Mouse (Mus musculus): ENCODE data around the gene Sox4. TPM values are rescaled to one million over a fixed set of nuclear protein-coding genes. Genes with fewer than 3 reads are reported as not detected.

Gene Sox4
- total RNA-seq, 2 experiments from 2014 or later, result 1.2 to 4.0 TPM

DNA sequence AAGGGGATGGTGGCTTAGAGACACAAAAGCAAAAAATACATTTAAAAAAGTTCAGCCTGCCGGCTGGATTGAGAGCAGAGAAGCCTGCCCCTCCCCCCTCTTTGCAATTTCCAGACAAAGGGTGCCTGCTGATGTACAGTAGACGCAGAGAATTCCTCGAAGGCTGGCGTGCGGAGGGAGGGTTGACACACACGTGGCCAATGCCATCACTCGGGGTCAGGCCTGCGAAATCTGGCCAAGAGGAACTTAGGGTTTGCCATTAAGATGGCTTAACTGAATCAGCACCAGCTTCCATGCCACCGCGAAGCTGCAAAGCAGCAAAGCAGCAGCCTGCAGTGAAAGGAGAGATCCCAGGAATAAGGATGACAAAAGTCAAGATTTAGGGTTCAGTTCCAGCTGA lies 5.0 kb downstream of the Sox4 start:
- ATAC-seq (replicated peaks; ENCODE audit: low FRiP score, poor library complexity, severe bottlenecking), result no peak

DNA sequence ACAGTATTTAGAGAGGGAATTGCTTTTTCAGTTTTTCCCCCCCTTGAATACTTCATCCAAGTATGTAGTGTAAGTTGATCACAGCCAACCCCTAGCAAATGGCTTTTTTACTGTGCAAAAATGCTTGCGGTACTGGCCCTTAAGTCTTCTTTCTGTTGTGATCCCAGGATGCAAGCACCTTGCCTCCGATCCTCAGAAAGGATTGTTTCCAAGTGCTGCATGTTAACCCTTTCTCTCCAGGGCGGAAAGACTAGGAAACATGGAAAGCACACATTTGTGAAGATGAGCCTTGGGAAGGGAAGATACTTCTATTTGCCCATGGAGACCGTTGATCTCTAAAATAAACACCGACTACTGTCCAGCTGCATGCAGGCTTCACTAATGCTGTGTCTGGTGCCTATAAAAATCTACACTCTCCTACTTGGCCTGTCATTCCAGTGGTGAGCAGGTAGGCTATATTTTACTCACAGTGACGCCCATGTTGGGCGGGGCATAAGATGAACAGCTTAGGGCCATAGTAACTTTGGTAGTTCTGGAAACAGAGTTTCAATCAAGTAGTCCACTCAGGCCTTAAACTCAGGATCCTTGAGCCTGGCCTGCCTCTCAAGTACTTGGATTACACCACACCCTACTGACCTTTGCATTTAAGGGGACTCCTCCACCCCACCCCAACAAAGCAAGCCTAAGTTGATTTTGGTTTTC lies 5.6 kb downstream of the Sox4 start:
- no peak for ATAC-seq (replicated peaks; ENCODE audit: low FRiP score, poor library complexity, severe bottlenecking)

DNA sequence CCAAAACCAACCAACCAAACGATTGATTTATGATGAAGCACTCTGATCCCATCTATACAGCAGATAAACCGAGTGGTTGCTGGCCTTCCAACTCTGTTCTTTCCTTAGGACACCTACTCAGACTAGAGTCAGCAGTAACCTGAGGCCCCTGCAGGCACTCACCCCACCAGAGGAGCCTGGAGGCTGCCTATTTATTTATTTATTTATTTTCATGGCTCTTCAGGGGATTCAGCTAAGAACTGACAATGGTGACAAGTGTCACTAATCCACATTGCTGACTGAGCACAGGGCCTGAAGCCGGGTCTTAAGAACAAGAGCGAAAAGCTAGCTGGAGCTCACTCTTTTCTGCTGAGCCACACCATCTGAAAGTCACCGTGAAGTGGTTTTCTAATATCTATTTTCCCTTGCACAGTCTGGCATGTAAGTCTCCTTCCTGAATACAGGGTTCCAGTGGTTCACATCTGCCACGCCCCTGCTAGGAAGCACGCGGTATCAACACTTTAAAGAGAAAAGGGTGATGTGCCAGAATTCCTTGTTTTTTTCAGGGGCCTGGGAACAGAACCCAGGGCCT lies 6.9 kb downstream of the Sox4 start:
- no peak for ATAC-seq (replicated peaks; ENCODE audit: low FRiP score, poor library complexity, severe bottlenecking)

DNA sequence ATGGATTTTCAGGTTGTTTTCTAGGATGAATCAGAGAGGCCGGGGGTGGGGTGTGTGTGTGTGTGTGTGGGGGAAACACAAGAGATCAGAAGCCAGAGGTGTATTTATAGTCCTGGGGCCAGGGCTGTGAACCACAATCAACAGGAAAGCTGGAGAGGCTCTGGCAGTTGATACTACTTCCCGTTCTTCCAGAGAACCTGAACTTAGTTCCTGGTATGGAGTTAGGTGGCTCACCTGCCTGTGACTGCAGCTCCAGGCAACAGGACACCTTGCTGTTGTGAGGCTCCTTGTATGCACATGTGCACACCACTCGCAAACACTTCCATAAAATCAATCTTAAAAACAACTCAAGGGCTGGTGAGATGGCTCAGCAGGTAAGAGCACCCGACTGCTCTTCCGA lies 7.8 kb downstream of the Sox4 start:
- no peak for ATAC-seq (replicated peaks; ENCODE audit: low FRiP score, poor library complexity, severe bottlenecking)

DNA sequence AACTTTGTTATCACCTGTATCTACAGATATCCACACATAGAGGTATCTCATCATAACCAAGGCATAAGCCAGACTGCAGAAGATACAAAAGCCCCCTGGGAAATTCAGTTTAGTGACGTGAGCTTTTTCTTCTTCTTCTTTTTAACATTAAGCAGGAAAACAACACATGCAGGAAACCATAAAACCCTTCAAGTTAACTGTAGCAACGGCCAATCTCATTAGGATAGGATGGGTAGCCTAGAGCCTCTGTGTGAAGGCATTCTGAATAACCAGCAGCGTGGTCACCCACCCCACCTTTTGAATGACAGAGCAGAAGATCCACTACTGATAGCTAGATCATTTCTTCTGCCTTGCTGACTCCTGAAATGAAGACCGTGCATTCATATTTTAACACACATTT lies 10.6 kb downstream of the Sox4 start:
- ATAC-seq (replicated peaks; ENCODE audit: low FRiP score, poor library complexity, severe bottlenecking), result no peak

DNA sequence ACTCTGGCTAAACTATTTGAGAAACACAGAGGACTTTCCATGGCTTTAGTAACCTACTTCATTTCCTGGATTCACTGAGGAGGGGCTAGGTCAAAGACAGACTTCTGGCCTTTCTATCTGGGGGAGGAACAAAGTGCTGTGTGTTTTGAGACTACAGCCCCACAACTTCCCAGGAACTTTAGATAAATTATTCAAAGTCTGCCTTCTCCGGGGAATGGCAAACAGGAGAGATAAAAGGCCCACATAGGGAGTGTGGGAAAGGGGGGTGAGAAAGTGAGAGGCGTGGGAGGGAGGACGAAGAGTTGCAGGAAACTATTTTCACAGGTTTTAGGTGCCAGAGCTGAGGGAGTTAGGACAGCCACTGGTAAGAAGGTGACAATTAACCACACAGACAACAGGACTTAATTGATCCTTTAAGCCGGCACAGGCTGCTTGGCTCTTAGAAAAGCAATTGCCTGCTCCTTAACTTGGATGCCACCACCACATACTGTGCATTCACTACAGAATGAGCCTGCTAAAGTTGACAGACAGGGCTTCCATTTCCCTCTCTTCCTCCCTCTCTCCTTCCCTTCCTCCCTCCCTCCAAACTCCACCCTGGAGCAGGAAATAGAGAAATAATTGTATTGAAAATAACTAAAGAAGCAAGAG lies 11.4 kb downstream of the Sox4 start:
- no peak for ATAC-seq (replicated peaks; ENCODE audit: low FRiP score, poor library complexity, severe bottlenecking)

DNA sequence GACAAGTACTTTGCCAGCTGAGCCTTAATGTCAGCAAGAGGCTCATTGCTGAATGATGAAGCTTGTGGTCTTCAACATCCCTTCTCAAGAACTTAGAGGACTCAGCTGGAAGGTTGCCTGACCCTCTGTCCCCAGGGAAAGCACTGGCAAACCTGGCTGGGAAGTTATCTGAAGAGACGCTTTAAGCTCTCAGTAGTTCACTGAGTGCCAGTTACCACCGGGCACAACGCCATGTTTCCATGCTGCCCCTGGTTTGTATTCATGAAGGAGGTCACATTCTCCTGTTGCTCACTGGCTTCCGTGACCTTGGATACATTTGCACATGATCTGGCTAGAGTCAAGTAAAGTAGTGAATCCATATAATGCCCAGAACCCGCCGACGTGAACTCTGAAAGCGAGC lies 20.1 kb downstream of the Sox4 start:
- no peak for ATAC-seq (replicated peaks; ENCODE audit: low FRiP score, poor library complexity, severe bottlenecking)

DNA sequence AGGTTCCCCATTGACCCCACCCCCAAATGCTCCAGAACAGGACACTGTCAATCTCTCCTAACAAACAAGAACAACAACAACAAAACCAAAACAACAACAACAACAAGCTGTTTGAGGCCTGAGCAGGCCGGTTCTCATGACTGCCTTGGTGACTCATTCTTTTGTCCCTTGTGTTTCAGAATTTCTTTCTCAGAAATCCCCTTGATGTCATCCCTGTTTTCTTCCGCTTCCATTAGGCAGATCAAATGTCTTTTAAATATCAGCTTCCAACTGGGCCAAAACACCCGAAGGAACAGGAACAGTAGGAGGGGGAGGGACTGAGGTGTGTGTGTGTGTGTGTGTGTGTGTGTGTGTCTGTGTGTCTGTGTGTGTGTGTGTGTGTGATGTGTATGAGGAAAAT lies 21.7 kb downstream of the Sox4 start:
- no peak for ATAC-seq (replicated peaks; ENCODE audit: low FRiP score, poor library complexity, severe bottlenecking)

DNA sequence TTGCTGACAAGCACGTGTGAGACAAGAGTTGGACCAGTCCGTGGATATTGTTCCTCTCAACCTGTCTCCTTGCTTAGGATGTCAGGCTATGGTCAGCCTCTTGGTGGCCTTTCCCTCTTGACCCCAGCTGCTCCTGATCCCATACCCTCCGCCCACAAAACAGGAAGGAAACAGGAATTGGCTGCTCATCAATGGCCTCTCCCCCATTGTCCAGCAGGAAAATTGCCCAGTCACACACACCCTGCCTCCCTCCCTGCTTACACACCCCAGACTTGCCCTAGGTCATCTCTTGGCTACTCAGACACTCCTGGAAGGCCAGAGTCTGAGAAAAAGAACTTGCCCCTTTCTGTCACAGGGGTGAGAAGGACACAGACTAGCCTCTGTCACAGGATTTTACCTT lies 22.2 kb downstream of the Sox4 start:
- ATAC-seq (replicated peaks; ENCODE audit: low FRiP score, poor library complexity, severe bottlenecking), result no peak

DNA sequence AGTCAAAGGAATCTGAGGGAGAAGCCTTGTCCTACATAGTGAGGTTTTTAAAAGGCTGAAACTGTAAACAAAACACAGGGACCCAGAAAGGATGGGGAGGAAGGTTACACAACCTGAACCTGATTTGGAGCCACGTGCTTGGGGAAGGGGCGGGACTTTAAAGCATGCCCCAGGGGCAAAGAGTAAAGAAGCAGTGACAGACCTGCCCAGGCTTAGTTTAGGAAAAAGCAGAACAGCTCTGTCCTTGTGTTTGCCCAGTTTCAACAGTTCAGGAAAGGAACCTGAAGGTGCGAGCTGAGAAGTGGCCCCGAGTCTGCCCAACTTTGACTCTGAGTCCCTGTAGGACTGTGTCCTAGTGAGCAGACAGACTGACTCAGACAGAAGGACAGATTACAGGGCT lies 23.1 kb downstream of the Sox4 start:
- no peak for ATAC-seq (replicated peaks; ENCODE audit: low FRiP score, poor library complexity, severe bottlenecking)

DNA sequence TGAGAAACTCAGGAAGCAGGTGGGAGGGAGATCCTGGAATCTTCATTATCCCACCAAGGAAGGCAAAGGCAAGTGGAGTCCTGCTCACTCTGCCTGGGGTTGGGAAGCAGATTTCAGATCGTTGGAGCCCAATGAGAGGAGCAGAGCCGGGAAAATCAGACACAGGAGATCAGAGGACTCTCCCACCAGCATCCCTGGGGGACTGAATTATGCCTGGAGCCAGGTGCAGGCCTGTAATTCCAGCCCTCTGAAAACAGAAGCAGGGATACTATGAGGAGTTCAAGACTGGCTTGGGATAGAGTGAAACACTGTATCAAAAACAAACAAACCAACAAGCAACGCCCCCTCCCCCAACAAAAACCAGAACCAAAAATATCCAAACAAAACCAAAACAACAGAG lies 23.6 kb downstream of the Sox4 start:
- ATAC-seq (replicated peaks; ENCODE audit: low FRiP score, poor library complexity, severe bottlenecking), result no peak

DNA sequence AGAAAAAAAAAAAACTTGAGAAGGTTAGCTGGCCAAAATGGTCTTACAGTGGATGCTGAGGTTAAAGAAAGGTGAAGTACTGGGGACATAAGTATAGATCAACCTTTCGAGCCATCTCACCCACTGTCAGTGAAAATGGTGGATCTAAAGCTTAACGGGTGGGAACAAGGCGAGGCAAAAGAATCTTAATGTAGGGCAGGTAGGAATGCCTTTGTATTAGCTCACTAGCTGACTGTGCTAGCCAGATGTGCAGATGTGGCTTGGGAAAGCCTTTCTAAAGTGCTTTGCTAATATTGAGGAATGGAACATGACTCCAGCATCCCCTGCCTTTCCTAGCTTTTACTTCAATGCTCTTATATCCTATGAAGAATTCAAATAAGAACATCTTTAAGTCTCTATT lies 30.4 kb downstream of the Sox4 start:
- no peak for ATAC-seq (replicated peaks; ENCODE audit: low FRiP score, poor library complexity, severe bottlenecking)

DNA sequence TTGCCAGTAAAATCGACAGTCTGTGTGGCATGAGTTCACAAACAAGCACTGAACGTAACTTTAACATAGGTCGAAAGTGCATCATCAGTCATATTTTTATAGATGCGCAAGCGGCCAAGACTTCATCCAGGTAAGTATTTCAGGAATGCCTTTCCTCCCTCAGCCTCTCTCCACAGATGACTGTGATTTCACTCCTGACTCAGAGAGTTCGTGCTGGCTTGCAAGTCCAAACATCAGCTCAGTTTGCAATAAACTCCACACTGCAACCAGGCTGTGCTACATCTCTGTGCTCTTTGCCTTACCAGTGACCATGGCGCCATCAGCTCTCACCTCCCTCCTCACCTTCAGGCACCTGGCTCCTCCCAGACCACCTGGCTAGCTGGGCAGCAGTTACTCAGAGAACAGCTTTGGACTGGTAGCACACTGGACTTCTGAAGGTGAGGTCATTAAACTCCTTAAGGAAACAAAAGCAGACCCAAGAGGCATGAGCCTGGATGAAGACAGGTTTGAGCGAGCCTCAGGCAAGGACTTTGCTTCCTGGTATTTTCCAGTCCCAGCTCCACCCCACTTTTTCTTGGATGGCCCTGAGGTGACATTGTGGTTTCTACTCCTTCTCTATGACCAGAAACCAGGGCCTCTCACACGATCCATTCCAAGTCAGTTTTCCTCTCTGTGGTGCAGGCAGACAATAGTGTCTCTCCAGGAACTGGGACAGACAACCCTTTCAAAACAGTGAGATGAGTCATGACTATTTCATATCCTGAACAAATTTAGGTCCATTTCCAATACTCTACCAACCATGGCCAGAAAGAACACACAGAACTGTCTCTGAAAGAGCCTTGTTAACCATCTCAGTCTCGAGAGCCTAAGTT lies 35.9 kb downstream of the Sox4 start:
- no peak for ATAC-seq (replicated peaks; ENCODE audit: low FRiP score, poor library complexity, severe bottlenecking)

DNA sequence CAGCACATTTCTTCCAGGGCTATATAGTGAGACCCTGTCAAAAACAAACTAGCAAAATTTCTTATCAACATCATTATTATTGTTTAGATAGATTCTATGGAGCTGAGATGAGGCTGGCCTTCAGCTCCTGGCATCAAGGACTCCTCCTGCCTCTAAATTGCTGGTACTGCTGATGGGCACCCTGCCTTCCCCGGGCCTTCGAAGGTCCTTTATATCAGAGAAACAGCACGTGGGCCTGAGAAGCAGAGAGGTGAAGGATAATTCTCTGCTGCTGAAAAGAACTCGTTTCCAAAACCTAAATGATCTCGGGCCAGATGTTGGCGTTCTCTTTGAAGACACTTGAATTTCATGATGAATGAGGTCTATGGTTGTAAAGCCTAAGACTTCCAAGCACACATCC lies 39.9 kb downstream of the Sox4 start:
- no peak for ATAC-seq (replicated peaks; ENCODE audit: low FRiP score, poor library complexity, severe bottlenecking)

DNA sequence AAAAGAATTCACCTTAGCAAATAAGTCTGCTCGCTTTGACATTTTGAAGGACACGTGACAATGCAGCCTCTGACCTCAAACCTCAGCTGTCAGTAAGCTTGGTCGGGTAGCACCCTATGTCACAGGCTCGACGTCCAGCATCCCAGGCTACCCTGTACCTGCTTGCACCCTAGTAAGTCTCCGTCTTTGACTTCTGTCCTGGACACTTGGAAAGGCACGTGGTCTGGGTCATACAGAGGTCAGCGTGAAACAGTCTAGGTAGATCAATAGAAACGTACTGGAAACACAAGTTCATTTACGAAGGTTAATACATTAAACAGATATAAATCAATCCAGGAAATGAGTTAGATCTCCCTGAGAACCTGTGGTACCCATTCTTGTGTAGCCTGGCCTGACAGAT lies 46.5 kb downstream of the Sox4 start:
- no peak for ATAC-seq (replicated peaks; ENCODE audit: low FRiP score, poor library complexity, severe bottlenecking)

All from erythroblast, adult 5-6 weeks (primary cell).